14 mouse cellular contexts compared by ENCODE assay signal in genomic region chr5:139257818-139258217, GRCm38 (mm10). TPM values are rescaled to one million over a fixed set of nuclear protein-coding genes. Genes with fewer than 3 reads are reported as not detected.
DNase-seq lines count a peak whose midpoint lies in the region; ATAC-seq and TF ChIP-seq lines count a peak whose summit lies in the region.
"Had no signal": no experiment of that assay in that cellular context is flagged by ENCODE, and none has a peak within 500 bp of the region (broad histone marks: within the 10 kb centered on the region; RNA-seq: fewer than 3 reads in every experiment).

No protein-coding gene starts in this region.

- H3K4me3 ChIP-seq in heart, embryonic 16.5 days (ENCODE audit: low read length): no peak overlapping the region
- no peak overlapping the region for H3K4me3 ChIP-seq in lung, postnatal 0 days (ENCODE audit: low read depth, low read length)
- H3K4me3 ChIP-seq: forebrain, embryonic 15.5 days had no signal

- no peaks in the 10 kb centered on the region for H3K9me3 ChIP-seq in heart, embryonic 16.5 days (replicated peaks; ENCODE audit: control insufficient read depth, low read length)
- no peaks in the 10 kb centered on the region for H3K9me3 ChIP-seq in lung, postnatal 0 days (ENCODE audit: low read length)
- H3K9me3 ChIP-seq: forebrain, embryonic 15.5 days had no signal

- H3K9ac ChIP-seq in heart, embryonic 16.5 days (ENCODE audit: low read length): no peak overlapping the region
- H3K9ac ChIP-seq in lung, postnatal 0 days (replicated peaks; ENCODE audit: low read depth): no peak overlapping the region
- H3K9ac ChIP-seq: forebrain, embryonic 15.5 days had no signal

- H3K27ac ChIP-seq in heart, embryonic 16.5 days (ENCODE audit: low read length): peak overlapping the region; percentile 75
- peak overlapping the region; percentile 84 for H3K27ac ChIP-seq in lung, postnatal 0 days (ENCODE audit: low read length)
- H3K27ac ChIP-seq: forebrain, embryonic 15.5 days had no signal

- no peak overlapping the region; the same call in 1 of the 2 replicates for H3K4me2 ChIP-seq in heart, embryonic 16.5 days (ENCODE audit: low read depth, low read length)
- H3K4me2 ChIP-seq in lung, postnatal 0 days (replicated peaks; ENCODE audit: low read depth, low read length): no peak overlapping the region
- H3K4me2 ChIP-seq: forebrain, embryonic 15.5 days had no signal

- WGBS in heart, embryonic 16.5 days: 42% methylated on average over 4 of the region's 4 CpGs
- WGBS in lung, postnatal 0 days: 58% methylated on average over 4 of the region's 4 CpGs

- peaks cover 70% of the 10 kb centered on the region for H3K4me1 ChIP-seq in heart, embryonic 16.5 days (ENCODE audit: control insufficient read depth, insufficient read depth, low read length)
- peaks cover 38% of the 10 kb centered on the region for H3K4me1 ChIP-seq in lung, postnatal 0 days (ENCODE audit: insufficient read depth, low read depth, low read length)

- no peak for TF ChIP-seq CTCF in lung, postnatal 0 days (IDR thresholded peaks at IDR 0.05)
- TF ChIP-seq CTCF in brain, embryonic 14.5 days (IDR thresholded peaks at IDR 0.05; ENCODE audit: borderline replicate concordance, extremely low read depth, insufficient read depth, insufficient read length): no peak

- TF ChIP-seq EP300 in lung, postnatal 0 days (IDR thresholded peaks at IDR 0.05): no peak

- peaks cover 12% of the 10 kb centered on the region for H3K36me3 ChIP-seq in heart, embryonic 16.5 days (ENCODE audit: control insufficient read depth, insufficient read depth)
- H3K36me3 ChIP-seq in lung, postnatal 0 days (ENCODE audit: insufficient read depth, low read length): peaks cover 6% of the 10 kb centered on the region

- no peak for TF ChIP-seq POLR2A in brain, embryonic 14.5 days (IDR thresholded peaks at IDR 0.05; ENCODE audit: borderline replicate concordance, extremely low read depth, insufficient read depth, insufficient read length, poor library complexity, severe bottlenecking)

- DNase-seq in adrenal gland, postnatal 36 days: peak; percentile 39
- DNase-seq in adrenal gland, postnatal 14 days: no peak
- DNase-seq in heart, adult 18-20 months: no peak
- peak; percentile 41 for DNase-seq in lung, postnatal 0 days (ENCODE audit: low spot score)
- no peak for DNase-seq in lung, postnatal 4 days
- peak; percentile 22 for DNase-seq in brain, embryonic 14.5 days (ENCODE audit: low read depth)
- DNase-seq: cerebellum, adult 8-10 months; heart, postnatal 4 days; kidney, adult 8-10 months had no signal

- no peaks in the 10 kb centered on the region for H3K27me3 ChIP-seq in heart, embryonic 16.5 days (ENCODE audit: control insufficient read depth, insufficient read depth, low read length)
- no peaks in the 10 kb centered on the region for H3K27me3 ChIP-seq in lung, postnatal 0 days (replicated peaks; ENCODE audit: insufficient read depth, low read length)
- H3K27me3 ChIP-seq: CH12.LX; forebrain, embryonic 15.5 days had no signal

- no peak for ATAC-seq in heart, embryonic 16.5 days (replicated peaks; ENCODE audit: extremely low read depth, insufficient read depth, low FRiP score)
- no peak for ATAC-seq in lung, postnatal 0 days
- ATAC-seq in megakaryocyte, adult 5-6 weeks (ENCODE audit: poor library complexity, severe bottlenecking): no peak
- ATAC-seq: forebrain, embryonic 15.5 days; midbrain, embryonic 16.5 days had no signal

RNA-seq across cellular contexts. Expression of gene Get4, which starts 5.7 kb away (rescaled TPM):
- 10 to 100 TPM; 80.1 to 97.0 TPM for total RNA-seq in adrenal gland, postnatal 36 days (2021)
- total RNA-seq in adrenal gland, postnatal 14 days (2021): 62.4 and 73.8 TPM in 2 replicates
- 141 and 145 TPM in 2 replicates for polyA plus RNA-seq in heart, embryonic 16.5 days (2015; fragmentation: Nextera tagmentation; extraction: Ambion mirVana)
- 10 to 100 TPM; 42.0 to 44.7 TPM for total RNA-seq in heart, adult 18-20 months (2021)
- 151 and 170 TPM in 2 replicates for polyA plus RNA-seq in lung, postnatal 0 days (2015; fragmentation: Nextera tagmentation; extraction: Ambion mirVana)
- 93.2 and 122 TPM in 2 replicates for polyA plus RNA-seq in brain, embryonic 14.5 days (2012; rRNA removed)
- total RNA-seq in megakaryocyte, adult 5-6 weeks (2015): 21.6 and 23.0 TPM in 2 replicates
- 18.5 and 23.1 TPM in 2 replicates for total RNA-seq in megakaryocyte, adult 5-6 weeks (2017)

RNA-seq across cellular contexts. Expression of gene Sun1, which starts 57.4 kb away (rescaled TPM):
- 100 to 1,000 TPM in 1 of 2 experiments, 10 to 100 TPM in 1; 73.4 to 105 TPM for total RNA-seq in adrenal gland, postnatal 36 days (2021)
- 63.6 and 78.6 TPM in 2 replicates for total RNA-seq in adrenal gland, postnatal 14 days (2021)
- polyA plus RNA-seq in heart, embryonic 16.5 days (2015; fragmentation: Nextera tagmentation; extraction: Ambion mirVana): 35.7 and 41.5 TPM in 2 replicates
- 10 to 100 TPM; 48.3 to 56.7 TPM for total RNA-seq in heart, adult 18-20 months (2021)
- polyA plus RNA-seq in lung, postnatal 0 days (2015; fragmentation: Nextera tagmentation; extraction: Ambion mirVana): 35.1 and 37.6 TPM in 2 replicates
- polyA plus RNA-seq in brain, embryonic 14.5 days (2012; rRNA removed): 72.7 and 75.2 TPM in 2 replicates
- total RNA-seq in megakaryocyte, adult 5-6 weeks (2015): 40.8 and 44.1 TPM in 2 replicates
- total RNA-seq in megakaryocyte, adult 5-6 weeks (2017): 67.0 and 72.5 TPM in 2 replicates

Comparison
In these comparisons a context has a peak if more than half of its experiments do, and no peak if none do; other contexts are left out.
1. DNase-seq: peak in adrenal gland, postnatal 36 days (2 of 2), lung, postnatal 0 days (single experiment) and brain, embryonic 14.5 days (single experiment); none in adrenal gland, postnatal 14 days (single experiment), heart, adult 18-20 months (0 of 2) and lung, postnatal 4 days (0 of 2).